Mouse (Mus musculus): ENCODE results near the gene Agbl4. TPM values are rescaled to one million over a fixed set of nuclear protein-coding genes. Genes with fewer than 3 reads are reported as not detected.
"Not testable (repeated sequence)": the region's sequence is repeated elsewhere in the genome, so short reads cannot be mapped to it uniquely, and the experiment has no call there.

Gene Agbl4
- polyA plus RNA-seq, 1 experiment: 0.05 TPM

- DNase-seq (ENCODE audit: low read depth, low spot score): no peak
- WGBS: 69% methylated on average over 2 of the region's 2 CpGs
These were observed 482.4 kb downstream of the Agbl4 start for GRCm38 (mm10) chr4:110879719-110880443.

GRCm38 (mm10) chr4:110916061-110916460 lies 518.6 kb downstream of the Agbl4 start:
- no peak for DNase-seq (ENCODE audit: low read depth, low spot score)

DNA sequence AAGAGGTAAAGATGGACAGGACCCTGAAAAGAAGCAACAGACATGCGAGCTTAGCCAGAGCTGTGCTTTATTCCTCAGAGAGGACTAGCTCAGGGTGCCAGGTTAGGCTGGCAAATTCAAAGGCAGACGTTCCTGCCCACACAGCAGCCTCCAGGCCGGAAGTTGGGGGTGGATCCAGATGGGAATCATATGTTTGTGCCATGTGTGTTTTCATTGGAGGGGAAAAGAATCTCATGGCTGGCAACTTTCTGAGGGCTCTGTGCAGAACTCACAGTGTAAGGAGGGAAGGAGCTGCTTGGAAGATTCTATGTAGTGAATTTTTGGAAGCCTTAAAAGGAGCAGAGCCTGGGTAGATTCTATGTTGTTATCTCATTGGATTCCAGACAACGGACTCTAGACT lies 519.1 kb downstream of the Agbl4 start:
- DNase-seq (ENCODE audit: low read depth, low spot score): no peak

GRCm38 (mm10) chr4:110921013-110921412 lies 523.6 kb downstream of the Agbl4 start:
- WGBS: 76% methylated on average over 3 of the region's 3 CpGs
- DNase-seq (ENCODE audit: low read depth, low spot score): no peak

More for the DNA sequence above, 519.1 kb downstream of the Agbl4 start:
- 46% methylated on average over 4 of the region's 4 CpGs for WGBS

DNA sequence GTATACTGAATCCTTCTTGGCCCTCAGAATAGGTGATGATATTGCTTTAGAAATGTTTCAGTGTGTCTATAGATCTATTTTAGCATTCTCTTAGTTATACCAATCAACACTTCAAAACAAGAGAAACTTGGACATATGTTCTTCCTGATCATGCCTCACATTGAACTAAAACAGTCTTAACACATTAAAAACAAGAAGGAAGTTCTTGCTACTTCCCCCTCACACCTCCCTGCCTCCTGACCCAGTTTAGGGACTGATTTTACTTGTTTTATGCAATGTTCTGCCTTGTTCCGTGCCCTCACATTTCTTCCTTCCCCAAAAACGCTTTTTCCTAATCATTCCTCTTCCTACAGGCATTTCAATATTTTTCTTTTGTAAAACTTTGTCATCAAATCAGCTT lies 604.2 kb downstream of the Agbl4 start:
- DNase-seq (ENCODE audit: low read depth, low spot score): no peak
- 60% methylated on average over 2 of the region's 2 CpGs for WGBS

DNA sequence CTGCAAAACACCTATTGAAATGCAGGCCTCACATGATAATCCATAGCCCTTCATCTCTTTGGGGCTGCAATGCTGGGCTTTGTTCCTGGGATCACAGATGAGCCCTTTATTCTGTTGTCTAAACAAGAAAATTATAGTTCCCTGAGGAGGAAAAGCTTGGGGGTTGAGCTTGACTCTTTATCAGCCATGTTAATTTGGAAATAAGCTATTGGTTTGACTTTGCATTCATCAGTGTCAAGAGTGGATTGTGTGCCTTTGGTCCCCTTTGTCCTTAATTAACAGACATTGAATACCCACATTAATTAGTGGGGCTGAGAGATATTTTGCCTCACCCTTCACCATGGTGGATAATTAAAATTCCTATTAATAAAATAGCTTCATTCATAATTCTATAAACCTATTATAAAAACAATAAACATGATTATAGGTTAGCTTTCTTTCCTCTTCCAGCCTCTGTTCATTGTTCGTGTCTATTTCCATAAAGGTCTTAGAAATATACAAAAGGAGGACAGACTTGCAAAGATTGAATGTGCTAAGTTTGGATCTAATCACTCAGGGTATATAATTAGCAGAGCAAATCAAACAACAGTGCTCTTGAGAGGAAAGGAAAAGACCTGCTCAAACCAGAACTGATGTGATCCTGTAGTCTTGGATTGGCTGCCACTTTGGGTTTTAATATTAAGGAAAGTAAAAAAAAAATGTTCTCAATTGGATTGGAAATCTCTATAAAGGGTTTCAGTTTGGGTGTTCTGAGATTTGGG lies 607.4 kb downstream of the Agbl4 start:
- 67% methylated on average over 1 of the region's 1 CpGs for WGBS

GRCm38 (mm10) chr4:111019376-111019775 lies 621.9 kb downstream of the Agbl4 start:
- 85% methylated on average over 4 of the region's 4 CpGs for WGBS
- DNase-seq (ENCODE audit: low read depth, low spot score): no peak

More for the DNA sequence above, 607.4 kb downstream of the Agbl4 start:
- DNase-seq (ENCODE audit: low read depth, low spot score): no peak

- no peak for DNase-seq (ENCODE audit: low read depth, low spot score)
- 79% methylated on average over 3 of the region's 3 CpGs for WGBS
These were observed 669.9 kb downstream of the Agbl4 start for GRCm38 (mm10) chr4:111067330-111067729.

DNA sequence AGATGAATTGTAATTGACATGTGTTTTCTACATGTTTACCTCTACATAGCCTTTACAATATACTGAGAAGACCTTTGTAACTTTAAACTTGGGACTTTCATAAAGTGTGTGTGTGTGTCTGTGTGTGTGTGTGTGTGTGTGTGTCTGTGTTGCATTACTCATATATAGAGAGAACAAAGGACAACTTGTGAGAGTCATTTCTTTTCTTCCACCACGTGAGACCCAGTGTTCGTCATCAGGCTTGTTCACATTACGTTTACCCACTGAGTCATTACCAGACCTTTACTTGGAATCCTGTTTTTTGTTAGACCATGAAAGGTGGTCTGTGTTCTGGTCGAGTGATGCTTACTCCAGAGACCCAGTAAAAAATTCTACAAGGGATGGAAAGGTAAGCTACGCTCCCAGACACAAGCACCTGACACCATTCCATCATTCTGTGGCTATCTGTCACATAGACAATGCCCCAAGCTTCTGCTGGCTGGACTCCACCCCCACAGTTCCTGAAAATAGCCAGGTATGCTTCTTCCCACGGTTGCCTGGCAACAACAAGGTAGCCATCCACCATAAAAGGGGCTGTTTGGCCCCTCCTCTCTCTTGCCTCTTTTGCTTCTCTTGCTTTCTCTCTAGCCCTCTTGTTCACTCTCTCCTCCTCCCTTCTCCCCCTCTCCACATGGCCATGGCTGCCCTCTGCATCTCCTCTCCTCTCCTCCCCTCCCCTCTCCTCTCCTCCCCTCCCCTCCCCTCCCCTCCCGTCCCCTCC lies 676.5 kb downstream of the Agbl4 start:
- no peak for DNase-seq (ENCODE audit: low read depth, low spot score)
- 36% methylated on average over 6 of the region's 7 CpGs for WGBS

- 82% methylated on average over 6 of the region's 6 CpGs for WGBS
- no peak for DNase-seq (ENCODE audit: low read depth, low spot score)
These were observed 677.3 kb downstream of the Agbl4 start for GRCm38 (mm10) chr4:111074701-111075154.

- 72% methylated on average over 3 of the region's 3 CpGs for WGBS
These were observed 680.3 kb downstream of the Agbl4 start for GRCm38 (mm10) chr4:111077810-111078209.

DNA sequence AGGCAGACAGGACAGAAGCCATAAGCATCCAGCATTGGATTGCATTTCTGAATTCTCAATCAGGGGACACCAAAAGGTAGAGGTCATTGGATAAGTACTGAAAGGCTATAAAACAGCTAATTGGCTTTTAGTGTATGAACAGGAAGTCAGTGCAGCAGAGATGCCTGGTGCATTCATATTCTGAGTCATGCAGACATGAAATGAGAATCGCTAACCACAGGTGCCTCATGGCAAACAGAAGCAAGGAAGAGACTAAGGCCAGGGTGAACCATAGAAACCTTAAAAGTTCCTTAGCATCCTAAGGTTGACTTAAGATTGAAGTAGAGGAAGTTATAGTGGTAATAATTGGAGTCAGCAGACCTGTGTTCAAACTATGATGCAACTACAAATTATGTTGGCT lies 687.9 kb downstream of the Agbl4 start:
- WGBS: 74% methylated on average over 1 of the region's 1 CpGs
- DNase-seq (ENCODE audit: low read depth, low spot score): no peak

More at GRCm38 (mm10) chr4:111077810-111078209, 680.3 kb downstream of the Agbl4 start:
- DNase-seq (ENCODE audit: low read depth, low spot score): no peak

GRCm38 (mm10) chr4:111136217-111137147 lies 739.0 kb downstream of the Agbl4 start:
- 55% methylated on average over 3 of the region's 3 CpGs for WGBS
- DNase-seq (ENCODE audit: low read depth, low spot score): no peak

DNA sequence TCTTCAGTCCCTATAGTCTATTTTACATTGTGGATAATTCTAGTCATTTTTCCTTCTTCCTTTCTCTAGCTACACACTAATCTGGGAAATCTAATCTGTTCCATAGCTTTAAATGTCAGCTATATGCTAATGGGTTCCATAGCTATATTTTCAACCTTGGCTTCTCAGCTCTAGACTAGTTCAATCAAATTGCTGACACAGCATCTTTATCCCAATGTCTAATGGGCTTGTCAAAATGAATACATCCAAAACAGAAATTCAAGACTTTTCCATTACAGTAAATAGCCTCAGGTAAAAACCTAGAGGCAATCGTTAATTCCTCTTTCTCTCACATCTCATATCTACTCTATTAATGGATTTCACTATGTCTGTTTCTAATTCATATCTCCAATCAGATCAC lies 750.3 kb downstream of the Agbl4 start:
- 88% methylated on average over 1 of the region's 1 CpGs for WGBS
- no peak for DNase-seq (ENCODE audit: low read depth, low spot score)

GRCm38 (mm10) chr4:111155859-111156258 lies 758.4 kb downstream of the Agbl4 start:
- WGBS: 62% methylated on average over 1 of the region's 1 CpGs
- no peak for DNase-seq (ENCODE audit: low read depth, low spot score)

GRCm38 (mm10) chr4:111181478-111181877 lies 784.0 kb downstream of the Agbl4 start:
- no peak for DNase-seq (ENCODE audit: low read depth, low spot score)
- WGBS: 69% methylated on average over 2 of the region's 2 CpGs

DNA sequence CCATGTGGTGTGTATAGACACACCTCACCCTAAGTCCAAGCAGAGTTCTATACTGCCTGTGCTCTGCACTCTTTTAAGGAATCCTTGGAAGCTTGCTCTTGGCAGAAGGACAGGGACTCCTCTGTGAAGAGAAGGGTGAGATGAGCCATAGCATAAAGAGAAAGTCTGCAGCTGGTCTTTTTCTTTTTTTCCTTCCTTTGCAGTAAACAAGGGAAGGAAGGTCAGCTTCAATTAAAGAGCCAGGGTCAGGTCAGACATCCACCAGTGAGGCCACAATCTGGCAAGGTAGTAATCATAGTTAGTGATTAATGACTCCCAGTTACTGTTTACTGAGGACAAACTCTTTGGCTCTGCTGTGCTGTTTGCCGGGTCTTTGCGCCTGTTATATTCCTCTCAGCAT lies 802.6 kb downstream of the Agbl4 start:
- WGBS: 10% methylated on average over 2 of the region's 2 CpGs
- DNase-seq (ENCODE audit: low read depth, low spot score): no peak

GRCm38 (mm10) chr4:111215191-111215762 lies 817.8 kb downstream of the Agbl4 start:
- DNase-seq (ENCODE audit: low read depth, low spot score): no peak
- WGBS: 44% methylated on average over 3 of the region's 3 CpGs

- not testable (repeated sequence) for DNase-seq (ENCODE audit: low read depth, low spot score)
- WGBS: 48% methylated on average over 1 of the region's 1 CpGs
These were observed 821.6 kb downstream of the Agbl4 start for GRCm38 (mm10) chr4:111219030-111219429.
